Mouse (Mus musculus) embryonic fibroblast, embryonic 13.5 days (primary cell): Measurements from ENCODE around the gene Wdr61.
"Not testable (repeated sequence)": the region's sequence is repeated elsewhere in the genome, so short reads cannot be mapped to it uniquely, and the experiment has no call there.

Source experiments
- CTCF ChIP-seq: IDR thresholded peaks from 2 replicates; pipeline ENCODE4 v1.5.1; 2011; ENCODE audit warnings: mild to moderate bottlenecking, control low read depth, low read length, moderate library complexity, borderline replicate concordance; ENCODE audit not compliant: insufficient read depth
- POLR2A ChIP-seq: IDR thresholded peaks from 2 replicates; pipeline ENCODE4 v1.6.1; 2011; ENCODE audit warnings: low read depth, mild to moderate bottlenecking, control low read depth, low read length, moderate library complexity

DNA sequence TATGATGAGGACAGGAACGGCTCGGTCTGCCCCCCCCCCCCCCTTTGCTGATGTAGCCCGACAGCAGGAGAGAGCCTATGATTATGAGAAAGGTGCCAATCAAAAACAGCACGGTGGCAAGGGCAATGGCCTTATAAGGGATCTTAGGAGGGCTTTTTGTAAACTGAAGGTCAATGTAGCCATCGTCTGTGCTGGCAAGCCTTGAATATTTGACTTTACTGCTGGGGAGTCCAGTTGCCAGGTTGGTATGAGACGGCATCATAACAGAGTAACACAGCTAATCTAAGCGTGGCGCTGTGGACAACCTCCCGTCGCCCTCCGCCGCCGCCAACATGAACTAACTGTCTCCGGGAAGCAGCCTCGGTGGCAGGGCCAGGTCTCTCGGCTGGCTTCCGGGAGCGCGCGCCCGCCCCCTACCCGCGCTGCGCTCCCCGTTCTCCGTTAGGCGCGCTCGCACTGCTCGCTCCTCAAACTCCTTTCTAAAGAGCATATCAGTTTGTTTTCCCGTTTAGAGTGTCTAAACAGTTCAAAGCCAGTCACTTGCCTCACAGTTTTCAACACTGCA is 43.0 kb downstream of the Wdr61 start:
- TF ChIP-seq CTCF, POLR2A: not testable (repeated sequence)
